Mouse (Mus musculus) MEL-GATA-1-ER (cell line): ENCODE results near the gene Ccdc87.

Experiments used
- DNase-seq: peaks from one replicate; pipeline ENCODE4 v3.0.0-alpha.2; 2012; ENCODE audit warnings: low read depth; ENCODE audit errors: extremely low read depth

Gene Ccdc87

DNA sequence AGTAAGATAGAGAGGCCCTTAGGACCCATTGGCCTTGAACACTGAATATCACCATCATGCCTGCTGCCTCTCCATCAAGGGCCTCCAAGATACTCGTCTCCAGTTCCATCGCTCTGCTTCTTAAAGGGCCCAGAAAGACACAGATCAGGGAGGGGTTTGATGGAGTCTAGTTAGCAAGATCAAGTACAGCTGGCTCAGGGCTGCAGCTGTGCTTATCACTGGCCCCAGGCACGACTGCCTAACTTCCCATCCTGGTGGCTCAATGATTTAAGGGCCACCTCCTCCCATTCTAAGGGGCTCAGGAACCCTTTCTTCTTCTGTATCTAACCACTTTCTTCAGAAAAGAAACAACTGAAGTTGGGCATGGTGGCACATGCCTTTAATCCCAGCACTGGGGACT, 52.6 kb downstream of the Ccdc87 start:
- peak; percentile 64 for DNase-seq
